Mouse (Mus musculus): ENCODE measurements around the gene Tpst2. TPM values are rescaled to one million over a fixed set of nuclear protein-coding genes. Genes with fewer than 3 reads are reported as not detected.

Tpst2 gene
- polyA plus RNA-seq, 1 experiment from 2014 or later: 63.8 TPM

DNA sequence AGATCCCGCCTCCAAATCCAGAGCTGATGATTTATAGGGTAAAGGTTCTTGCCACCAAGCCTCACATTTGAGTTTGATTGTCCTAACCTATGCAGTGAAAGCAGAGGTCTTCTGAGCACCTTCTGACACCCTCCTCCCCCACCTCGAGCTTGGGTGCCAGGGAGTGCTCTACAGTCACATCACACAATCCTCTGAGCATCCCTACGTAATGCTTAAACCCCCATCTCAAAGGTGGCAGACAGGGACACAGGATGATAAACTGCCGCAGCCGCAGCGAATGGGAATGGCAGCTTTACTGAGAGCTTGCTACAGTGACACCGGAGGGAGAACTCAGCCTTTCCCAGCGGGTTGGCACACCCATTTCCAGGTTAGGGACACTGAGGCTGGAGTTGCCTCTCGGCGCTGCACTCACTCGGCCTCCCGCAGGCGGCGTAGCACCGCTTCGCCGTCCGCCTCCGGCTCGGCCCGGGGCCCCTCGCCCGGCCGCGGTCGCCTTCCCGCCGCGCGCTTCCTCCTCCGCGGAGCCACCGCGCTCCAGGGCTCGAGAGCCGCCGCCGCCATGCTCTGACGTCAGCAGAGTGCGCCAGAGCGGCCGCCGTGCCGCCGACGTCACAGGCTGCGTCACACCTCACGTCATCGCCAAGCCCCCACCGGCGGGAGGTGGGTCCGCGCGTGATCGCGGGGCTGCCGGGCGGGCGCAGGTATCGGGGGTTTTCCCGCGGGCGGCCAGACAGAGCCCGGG lies 66.1 kb downstream of the Tpst2 start, which contains the start of the genes Srrd and Hps4:
Srrd (minus strand) TSS at position 578 of the 742 bp plus-strand sequence.
Hps4 (plus strand) TSS at position 621 of the 742 bp plus-strand sequence.
- peak; percentile 55 for ATAC-seq (replicated peaks; ENCODE audit: low FRiP score, low read depth)
- WGBS: 2% methylated on average over 63 of the region's 64 CpGs

DNA sequence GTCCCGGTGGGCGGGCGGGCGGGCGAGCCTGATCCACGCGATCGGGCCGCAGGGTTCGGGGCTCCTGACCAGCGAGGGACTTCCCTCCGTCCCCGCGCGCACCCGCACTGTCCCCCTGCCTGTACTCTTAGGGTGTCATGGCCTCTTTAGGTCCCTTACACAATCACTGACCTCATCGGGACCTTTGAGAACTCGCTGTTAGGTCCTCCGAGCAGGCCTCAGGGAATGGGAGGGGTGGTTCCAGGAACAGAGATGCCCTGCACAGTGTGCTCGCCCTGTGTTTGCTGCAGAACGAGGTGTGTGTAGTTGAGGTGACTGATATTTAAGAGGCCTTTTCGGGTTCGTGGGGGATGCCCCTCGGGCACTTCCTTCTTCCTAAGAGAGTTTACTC lies 66.7 kb downstream of the Tpst2 start:
- no peaks in the 10 kb centered on the region for H3K27me3 ChIP-seq (ENCODE audit: insufficient read depth, low read length)
- WGBS: under 1% methylated on average over 24 of the region's 24 CpGs
- ATAC-seq (replicated peaks; ENCODE audit: low FRiP score, low read depth): peak; percentile 70

More for the DNA sequence above, 66.1 kb downstream of the Tpst2 start, which contains the start of the genes Srrd and Hps4:
- Histone ChIP-seq H3K4me3 (replicated peaks; ENCODE audit: low read depth, low read length) (peak within 1 kb of the TSS; percentile 73), H3K9ac (ENCODE audit: low read depth, low read length) (peak within 1 kb of the TSS; percentile 75), H3K36me3 (ENCODE audit: insufficient read depth, low read length) (peaks cover 16% of the 10 kb centered on the region), H3K9me3 (replicated peaks; ENCODE audit: low read length) (no peaks in the 10 kb centered on the region), H3K4me2 (ENCODE audit: low read length) (peak within 1 kb of the TSS; percentile 75), H3K27ac (peak within 1 kb of the TSS; percentile 9; the same call in 1 of the 2 replicates), H3K4me1 (replicated peaks; ENCODE audit: insufficient read depth, low read length) (peaks cover 8% of the 10 kb centered on the region; the same call in 1 of the 2 replicates), H3K27me3 (ENCODE audit: insufficient read depth, low read length) (no peaks in the 10 kb centered on the region)
- TF ChIP-seq CTCF (IDR thresholded peaks at IDR 0.05; ENCODE audit: low read depth): no peak
- peak; percentile 51 for DNase-seq (ENCODE audit: low spot score)

DNA sequence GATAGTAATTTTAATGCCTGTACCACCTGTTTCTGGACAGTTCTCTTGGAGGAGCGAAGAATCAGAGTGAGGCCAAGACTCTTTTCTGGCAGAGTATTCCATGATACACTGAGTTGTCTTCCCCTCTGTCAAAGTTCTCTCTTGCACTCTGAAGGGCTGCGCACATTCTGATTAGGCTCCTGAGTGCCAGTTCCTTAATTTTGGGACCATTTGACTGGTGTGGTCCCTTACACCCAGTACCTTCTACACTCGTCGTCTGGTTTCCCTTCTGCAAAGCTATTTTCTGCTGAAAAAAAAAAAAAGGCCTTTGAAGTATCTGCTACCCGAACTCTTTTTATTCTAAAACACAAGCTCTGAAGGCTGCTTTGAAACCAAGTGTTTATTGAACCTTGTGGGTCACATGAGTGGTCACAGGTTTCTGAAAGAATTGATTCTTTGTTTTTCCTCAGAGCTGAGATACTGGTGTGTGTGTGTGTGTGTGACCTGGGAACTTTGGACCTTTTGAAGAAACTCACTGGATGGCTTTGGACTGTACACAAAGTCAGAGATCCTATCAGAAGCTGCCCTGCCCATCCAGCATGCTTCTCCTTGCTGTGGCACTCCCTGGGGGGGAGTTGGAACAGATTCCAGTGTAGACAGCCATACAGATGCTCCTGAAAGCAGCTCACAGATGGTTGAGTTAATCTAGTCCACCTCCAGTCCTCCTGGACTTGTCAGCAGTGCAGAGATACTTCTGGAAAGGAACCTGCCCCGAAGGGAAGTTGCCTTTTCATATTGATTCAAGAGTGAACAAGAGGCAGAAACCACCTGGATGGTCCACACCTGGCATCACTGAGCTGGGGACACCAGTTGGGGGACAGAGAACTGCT lies 67.8 kb downstream of the Tpst2 start:
- H3K27ac ChIP-seq: no peak overlapping the region
- WGBS: 79% methylated on average over 6 of the region's 6 CpGs
- no peaks in the 10 kb centered on the region for H3K27me3 ChIP-seq (ENCODE audit: insufficient read depth, low read length)
- no peak overlapping the region for H3K9ac ChIP-seq (ENCODE audit: low read depth, low read length)
- H3K36me3 ChIP-seq (ENCODE audit: insufficient read depth, low read length): peaks cover 16% of the 10 kb centered on the region
- no peak overlapping the region for H3K4me3 ChIP-seq (replicated peaks; ENCODE audit: low read depth, low read length)
- no peak for TF ChIP-seq CTCF (IDR thresholded peaks at IDR 0.05; ENCODE audit: low read depth)
- no peaks in the 10 kb centered on the region for H3K9me3 ChIP-seq (replicated peaks; ENCODE audit: low read length)
- H3K4me1 ChIP-seq (replicated peaks; ENCODE audit: insufficient read depth, low read length): peaks cover 8% of the 10 kb centered on the region; the same call in 1 of the 2 replicates
- no peak for ATAC-seq (replicated peaks; ENCODE audit: low FRiP score, low read depth)
- no peak overlapping the region for H3K4me2 ChIP-seq (ENCODE audit: low read length)
- DNase-seq (ENCODE audit: low spot score): no peak

More for the DNA sequence above, 66.7 kb downstream of the Tpst2 start:
- no peak for TF ChIP-seq CTCF (IDR thresholded peaks at IDR 0.05; ENCODE audit: low read depth)
- H3K9me3 ChIP-seq (replicated peaks; ENCODE audit: low read length): no peaks in the 10 kb centered on the region
- peak overlapping the region; percentile 75 for H3K4me2 ChIP-seq (ENCODE audit: low read length)
- H3K4me1 ChIP-seq (replicated peaks; ENCODE audit: insufficient read depth, low read length): peaks cover 8% of the 10 kb centered on the region; the same call in 1 of the 2 replicates
- H3K4me3 ChIP-seq (replicated peaks; ENCODE audit: low read depth, low read length): peak overlapping the region; percentile 73
- peak; percentile 56 for DNase-seq (ENCODE audit: low spot score)
- H3K9ac ChIP-seq (ENCODE audit: low read depth, low read length): peak overlapping the region; percentile 75
- H3K27ac ChIP-seq: no peak overlapping the region; the same call in 1 of the 2 replicates
- peaks cover 16% of the 10 kb centered on the region; the same call in 1 of the 2 replicates for H3K36me3 ChIP-seq (ENCODE audit: insufficient read depth, low read length)

DNA sequence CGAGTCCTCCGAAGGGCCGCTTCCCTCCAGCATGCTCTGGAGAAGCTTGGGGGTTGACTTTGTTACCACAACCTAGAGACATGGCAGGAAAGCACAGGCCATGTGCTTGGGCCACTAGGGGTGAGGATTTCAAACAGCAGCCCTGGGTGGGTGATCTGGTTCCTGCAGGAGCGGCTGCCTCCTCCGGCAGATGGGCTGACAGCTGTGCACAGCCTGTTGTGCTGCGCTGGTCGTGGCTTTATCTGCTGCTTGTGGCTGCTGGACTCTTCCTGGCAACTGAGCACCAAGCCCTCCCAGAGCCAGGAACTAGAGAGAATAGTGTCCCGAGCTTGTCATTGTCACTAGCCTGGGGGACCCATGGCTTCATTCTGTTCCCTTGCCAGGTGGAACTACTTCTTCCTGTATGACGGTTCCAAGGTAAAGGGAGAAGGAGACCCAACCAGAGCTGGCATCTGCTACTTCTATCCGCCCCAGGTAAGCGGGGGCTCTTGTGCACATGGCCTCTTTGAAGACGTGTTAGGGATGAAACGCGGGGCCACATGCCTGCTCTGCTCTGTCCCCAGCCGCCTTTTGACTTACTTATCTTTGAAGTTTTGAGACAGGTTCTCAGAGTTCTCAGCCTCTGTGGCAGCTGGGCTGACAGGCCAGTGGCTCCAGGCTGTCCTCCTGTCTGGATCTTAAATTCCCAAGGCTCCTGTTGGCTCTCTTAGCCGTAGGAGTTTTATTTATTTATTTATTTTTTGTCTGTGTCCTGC lies 69.9 kb downstream of the Tpst2 start:
- no peak overlapping the region for H3K27ac ChIP-seq
- H3K4me2 ChIP-seq (ENCODE audit: low read length): no peak overlapping the region
- no peaks in the 10 kb centered on the region for H3K9me3 ChIP-seq (replicated peaks; ENCODE audit: low read length)
- peaks cover 8% of the 10 kb centered on the region; the same call in 1 of the 2 replicates for H3K4me1 ChIP-seq (replicated peaks; ENCODE audit: insufficient read depth, low read length)
- WGBS: 83% methylated on average over 16 of the region's 16 CpGs
- ATAC-seq (replicated peaks; ENCODE audit: low FRiP score, low read depth) (no peak), DNase-seq (ENCODE audit: low spot score) (no peak)
- H3K36me3 ChIP-seq (ENCODE audit: insufficient read depth, low read length): peaks cover 30% of the 10 kb centered on the region
- H3K4me3 ChIP-seq (replicated peaks; ENCODE audit: low read depth, low read length): no peak overlapping the region
- no peak for TF ChIP-seq CTCF (IDR thresholded peaks at IDR 0.05; ENCODE audit: low read depth)
- no peaks in the 10 kb centered on the region for H3K27me3 ChIP-seq (ENCODE audit: insufficient read depth, low read length)
- no peak overlapping the region for H3K9ac ChIP-seq (ENCODE audit: low read depth, low read length)

DNA sequence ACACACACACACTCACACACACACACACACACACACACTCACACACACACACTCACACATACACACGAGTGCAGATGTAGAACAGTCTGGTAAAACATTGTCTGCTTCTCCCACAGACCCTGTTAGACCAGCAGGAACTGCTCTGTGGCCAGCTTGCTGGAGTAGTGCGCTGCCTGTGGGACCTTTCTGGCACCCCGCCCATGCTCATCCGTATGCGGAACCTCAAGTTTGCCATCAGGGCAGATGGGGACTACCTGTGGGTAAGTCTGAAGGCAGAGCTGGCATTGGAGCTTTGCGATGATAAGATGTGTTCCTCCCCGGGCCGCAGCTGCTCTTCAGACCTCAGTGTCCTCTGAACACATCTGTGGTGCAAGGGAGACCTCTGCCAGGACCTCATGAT lies 72.7 kb downstream of the Tpst2 start:
- H3K4me1 ChIP-seq (replicated peaks; ENCODE audit: insufficient read depth, low read length): no peaks in the 10 kb centered on the region
- 97% methylated on average over 8 of the region's 8 CpGs for WGBS
- DNase-seq (ENCODE audit: low spot score): no peak
- H3K27ac ChIP-seq: no peak overlapping the region
- H3K36me3 ChIP-seq (ENCODE audit: insufficient read depth, low read length): peaks cover 35% of the 10 kb centered on the region
- no peak for TF ChIP-seq CTCF (IDR thresholded peaks at IDR 0.05; ENCODE audit: low read depth)
- no peaks in the 10 kb centered on the region for H3K9me3 ChIP-seq (replicated peaks; ENCODE audit: low read length)
- no peak overlapping the region for H3K4me2 ChIP-seq (ENCODE audit: low read length)
- H3K9ac ChIP-seq (ENCODE audit: low read depth, low read length): no peak overlapping the region
- no peak overlapping the region for H3K4me3 ChIP-seq (replicated peaks; ENCODE audit: low read depth, low read length)
- H3K27me3 ChIP-seq (ENCODE audit: insufficient read depth, low read length): no peaks in the 10 kb centered on the region
- ATAC-seq (replicated peaks; ENCODE audit: low FRiP score, low read depth): no peak
